Mouse (Mus musculus) liver, embryonic 15.5 days (tissue): ENCODE data around the gene Gm20869. TPM values are rescaled to one million over a fixed set of nuclear protein-coding genes. Genes with fewer than 3 reads are reported as not detected.
"Not testable (repeated sequence)": the region's sequence is repeated elsewhere in the genome, so short reads cannot be mapped to it uniquely, and the experiment has no call there.

Experiments
- ATAC-seq: fragments of 200-750 bp; cut with Nextera tagmentation; 2 replicates; pipeline ENCODE4 v1.8.0; 2017; ENCODE audit warnings: moderate number of reproducible peaks, mild to moderate bottlenecking, moderate library complexity; ENCODE audit not compliant: insufficient read depth
- H3K27ac ChIP-seq: fragments of 300-500 bp; sonication (generic); replicated peaks from 2 replicates; pipeline ENCODE4 v1.5.1; 2015; ENCODE audit warnings: mild to moderate bottlenecking, inconsistent platforms
- H3K27me3 ChIP-seq: fragments of 300-500 bp; sonication (generic); 2 replicates; pipeline ENCODE4 v1.6.1; 2015; ENCODE audit warnings: mild to moderate bottlenecking, inconsistent platforms
- H3K36me3 ChIP-seq: fragments of 300-500 bp; sonication (generic); replicated peaks from 2 replicates; pipeline ENCODE4 v1.6.1; 2015; ENCODE audit warnings: moderate library complexity, mild to moderate bottlenecking, inconsistent platforms
- H3K4me1 ChIP-seq: fragments of 300-500 bp; sonication (generic); replicated peaks from 2 replicates; pipeline ENCODE4 v1.6.1; 2015; ENCODE audit warnings: inconsistent platforms
- H3K4me2 ChIP-seq: fragments of 300-500 bp; sonication (generic); 2 replicates; pipeline ENCODE4 v1.6.1; 2015; ENCODE audit warnings: moderate library complexity, mild to moderate bottlenecking, inconsistent platforms
- H3K4me3 ChIP-seq: fragments of 300-500 bp; sonication (generic); replicated peaks from 2 replicates; pipeline ENCODE4 v1.5.1; 2015; ENCODE audit warnings: mild to moderate bottlenecking, inconsistent platforms
- H3K9ac ChIP-seq: fragments of 300-500 bp; sonication (generic); 2 replicates; pipeline ENCODE4 v1.6.1; 2015; ENCODE audit warnings: moderate library complexity, mild to moderate bottlenecking, inconsistent platforms
- H3K9me3 ChIP-seq: fragments of 300-500 bp; sonication (generic); replicated peaks from 2 replicates; pipeline ENCODE4 v1.6.1; 2016; ENCODE audit warnings: inconsistent platforms
- WGBS: fragments of 180-500 bp; shearing (Covaris S2); methylation state at CpG from one replicate; pipeline ENCODE4 v1.1.7; 2015; ENCODE audit warnings: mixed read lengths; ENCODE audit not compliant: insufficient replicate concordance; 5-methylcytosine and 5-hydroxymethylcytosine counted together
- polyA plus RNA-seq: library from polyadenylated mRNA; unstranded; fragments of >200 nt; fragmentation: Nextera tagmentation; extraction: Ambion mirVana; gene quantifications from 2 replicates; pipeline ENCODE4 v1.2.1, GENCODE M21; 2015

Gm20869 gene
- polyA plus RNA-seq, result not detected in 2 replicates

DNA sequence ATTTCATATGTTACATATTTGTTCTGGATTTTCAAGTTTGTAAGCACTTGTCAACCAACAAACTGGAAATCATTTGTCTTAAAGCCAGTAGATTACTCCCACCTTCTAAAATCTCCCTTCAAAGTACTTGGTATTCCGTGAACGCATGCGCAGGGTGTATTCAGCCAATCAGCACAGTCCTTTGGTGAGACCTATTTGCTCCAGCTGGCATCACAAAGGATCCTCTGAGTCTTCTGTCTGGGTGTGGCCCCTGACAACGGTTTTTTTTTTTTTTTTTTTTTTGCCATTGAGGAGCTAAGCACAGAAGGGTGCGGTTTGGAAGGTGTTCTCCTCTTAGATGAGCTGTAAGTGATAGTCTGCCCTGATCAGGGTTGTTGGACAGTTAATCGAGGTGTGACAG is at the start of gene Gm20869:
TSS of gene Gm20869 (plus strand) at position 301 of the 400 bp plus-strand sequence.
- not testable (repeated sequence) for H3K27me3 ChIP-seq, H3K4me1 ChIP-seq, H3K36me3 ChIP-seq, ATAC-seq, H3K9ac ChIP-seq, H3K9me3 ChIP-seq, H3K27ac ChIP-seq, H3K4me2 ChIP-seq, H3K4me3 ChIP-seq
- no CpG with 5 or more reads among the region's 6 CpGs for WGBS

Other genes with a start within 250 kb of the Gm20869 start
- not detected in 2 replicates for gene Gm20870, start 222.6 kb downstream of the Gm20869 start, polyA plus RNA-seq